Mouse (Mus musculus) E14TG2a.4 (cell line): Measurements from ENCODE around the gene Akt1s1.

Source experiments
- H3K27me3 ChIP-seq: 2 replicates; pipeline ENCODE4 v1.6.1; 2014; ENCODE audit warnings: low read length, control low read depth; ENCODE audit not compliant: insufficient read depth
- H3K36me3 ChIP-seq: 2 replicates; pipeline ENCODE4 v1.6.1; 2014; ENCODE audit warnings: low read length, control low read depth; ENCODE audit not compliant: insufficient read depth
- H3K4me1 ChIP-seq: replicated peaks from 2 replicates; pipeline ENCODE4 v1.6.1; 2014; ENCODE audit warnings: low read depth, low read length, control low read depth
- H3K4me3 ChIP-seq: replicated peaks from 2 replicates; pipeline ENCODE4 v1.5.1; 2014; ENCODE audit warnings: mild to moderate bottlenecking, low read length
- H3K9me3 ChIP-seq: 2 replicates; pipeline ENCODE4 v1.6.1; 2014; ENCODE audit warnings: low read length, control low read depth
- CTCF ChIP-seq: conservative IDR thresholded peaks from 2 replicates; pipeline ENCODE4 v1.5.1; 2014; ENCODE audit warnings: low read length
- NANOG ChIP-seq: IDR thresholded peaks from 2 replicates; pipeline ENCODE4 v1.6.1; 2014; ENCODE audit warnings: borderline replicate concordance, low read length, mixed read lengths
- POU5F1 ChIP-seq: IDR thresholded peaks from 2 replicates; pipeline ENCODE4 v1.6.1; 2014; ENCODE audit warnings: low read length, borderline replicate concordance

The Akt1s1 gene

DNA sequence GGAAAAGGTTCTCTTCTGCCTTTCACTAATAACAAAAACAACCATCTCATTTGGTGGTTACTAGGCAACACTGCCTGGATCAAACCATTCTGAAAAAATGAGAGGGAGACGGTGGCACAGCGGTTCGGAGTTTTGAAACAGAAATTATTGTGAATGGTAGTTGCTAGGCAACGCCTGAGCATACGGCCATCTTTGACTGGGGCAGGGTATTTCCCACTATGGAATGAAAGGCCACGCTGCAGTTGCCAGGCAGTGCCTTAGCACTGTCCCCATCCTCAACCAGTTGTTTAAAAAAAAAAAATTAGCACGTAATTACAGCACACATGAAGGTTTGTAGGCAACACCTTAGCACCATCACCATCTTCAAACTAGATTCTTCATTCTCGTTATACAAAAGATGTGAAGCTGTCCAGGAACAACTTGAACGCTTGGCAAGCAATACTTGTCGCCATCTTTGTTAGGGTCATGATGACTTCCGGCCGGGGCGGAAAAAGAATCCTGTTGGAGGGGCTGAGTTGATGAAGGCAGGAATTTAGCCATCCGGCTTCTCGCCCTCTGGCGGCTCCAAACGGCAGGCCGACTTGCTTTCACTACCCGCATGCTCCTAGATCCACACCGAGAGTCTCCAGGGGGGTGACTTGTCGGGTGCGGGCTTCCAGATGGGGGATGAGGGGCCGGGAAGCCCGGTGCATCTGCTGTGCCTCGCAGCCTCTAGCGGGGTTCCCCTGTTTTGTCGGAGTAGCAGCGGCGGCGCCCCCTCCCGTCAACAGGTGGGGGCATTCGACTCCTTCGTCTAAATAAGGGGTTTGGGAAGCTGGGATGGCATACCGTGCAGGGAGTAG is 47.0 kb downstream of the Akt1s1 start, which contains the start of gene Fuz:
TSS of gene Fuz (plus strand) at position 487 of the 842 bp plus-strand sequence.
- Histone ChIP-seq H3K27me3 (no peaks in the 10 kb centered on the region), H3K4me3 (peak within 1 kb of the TSS; percentile 85), H3K36me3 (peaks cover 33% of the 10 kb centered on the region), H3K4me1 (peaks cover 63% of the 10 kb centered on the region), H3K9me3 (no peaks in the 10 kb centered on the region)
- TF ChIP-seq POU5F1 (no peak), NANOG (no peak), CTCF (peak; percentile 44)

DNA sequence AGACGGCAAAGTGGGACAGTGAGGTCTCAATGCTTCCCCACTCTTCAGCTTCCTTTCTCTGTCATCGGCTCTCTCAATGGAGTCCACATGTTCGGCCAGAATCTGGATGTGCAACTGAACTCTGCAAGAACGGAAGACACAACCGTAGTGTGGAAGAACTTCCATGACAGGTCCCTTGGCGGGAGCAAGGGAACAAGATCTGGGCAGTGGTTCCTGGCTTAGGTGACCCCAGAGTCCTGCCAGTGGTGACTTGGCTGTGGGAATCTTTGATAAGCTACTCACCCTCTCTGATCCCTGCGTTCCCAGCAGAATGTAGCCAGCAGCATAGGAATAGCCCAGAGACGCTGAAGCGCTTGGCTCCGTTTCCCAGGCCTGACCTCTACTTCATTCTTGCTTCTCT is 47.7 kb downstream of the Akt1s1 start:
- Histone ChIP-seq H3K36me3 (peaks cover 34% of the 10 kb centered on the region), H3K27me3 (no peaks in the 10 kb centered on the region), H3K4me3 (peak overlapping the region; percentile 85), H3K9me3 (no peaks in the 10 kb centered on the region), H3K4me1 (peaks cover 62% of the 10 kb centered on the region)
- no peak for TF ChIP-seq POU5F1
- TF ChIP-seq CTCF: no peak
- TF ChIP-seq NANOG: no peak

DNA sequence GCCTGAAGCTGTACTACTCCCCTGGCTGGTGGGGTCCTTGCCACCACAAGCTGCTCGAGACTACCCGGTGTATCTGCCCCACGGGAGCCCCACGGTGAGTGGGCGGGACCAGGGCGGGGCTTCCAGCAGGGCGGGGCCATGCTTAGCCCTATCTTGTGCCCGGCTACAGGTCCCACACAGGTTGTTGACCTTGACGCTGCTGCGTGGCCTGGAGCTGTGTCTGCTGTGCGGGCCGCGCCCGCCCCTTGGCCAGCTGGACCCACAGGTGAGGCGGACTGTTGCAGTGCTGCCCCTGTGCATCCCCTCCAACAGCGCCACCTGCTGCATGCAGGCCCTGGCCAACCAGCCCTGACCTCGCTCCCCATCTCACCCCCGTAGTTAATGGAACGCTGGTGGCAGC is 49.8 kb downstream of the Akt1s1 start:
- TF ChIP-seq CTCF (no peak), NANOG (no peak), POU5F1 (no peak)
- H3K9me3 ChIP-seq: no peaks in the 10 kb centered on the region
- H3K27me3 ChIP-seq: no peaks in the 10 kb centered on the region
- H3K4me1 ChIP-seq: peaks cover 77% of the 10 kb centered on the region
- H3K36me3 ChIP-seq: peaks cover 55% of the 10 kb centered on the region
- H3K4me3 ChIP-seq: peak overlapping the region; percentile 63

DNA sequence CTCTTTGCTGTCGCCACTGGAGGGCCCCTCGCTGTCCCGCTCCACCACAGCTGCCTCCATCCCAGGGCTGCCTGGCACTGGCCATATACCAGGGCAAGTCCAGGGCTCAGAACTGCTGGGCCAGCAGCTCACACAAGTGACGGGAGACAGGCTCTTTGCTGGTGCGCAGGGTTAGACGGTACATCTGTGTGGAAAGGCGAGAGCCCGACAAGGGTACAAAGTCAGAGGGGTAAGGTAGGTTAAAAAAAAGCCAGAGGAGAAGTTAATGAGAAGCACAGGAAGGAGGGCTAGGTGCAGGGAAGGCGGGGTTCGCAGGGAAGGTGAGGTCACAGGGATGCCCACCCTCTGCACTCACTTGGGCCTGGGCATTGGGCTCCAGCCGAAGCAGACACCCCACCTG is 51.8 kb downstream of the Akt1s1 start:
- no peak overlapping the region for H3K4me3 ChIP-seq
- H3K4me1 ChIP-seq: peaks cover 78% of the 10 kb centered on the region
- TF ChIP-seq NANOG (no peak), CTCF (no peak), POU5F1 (no peak)
- H3K36me3 ChIP-seq: peaks cover 75% of the 10 kb centered on the region
- no peaks in the 10 kb centered on the region for H3K9me3 ChIP-seq
- no peaks in the 10 kb centered on the region for H3K27me3 ChIP-seq

DNA sequence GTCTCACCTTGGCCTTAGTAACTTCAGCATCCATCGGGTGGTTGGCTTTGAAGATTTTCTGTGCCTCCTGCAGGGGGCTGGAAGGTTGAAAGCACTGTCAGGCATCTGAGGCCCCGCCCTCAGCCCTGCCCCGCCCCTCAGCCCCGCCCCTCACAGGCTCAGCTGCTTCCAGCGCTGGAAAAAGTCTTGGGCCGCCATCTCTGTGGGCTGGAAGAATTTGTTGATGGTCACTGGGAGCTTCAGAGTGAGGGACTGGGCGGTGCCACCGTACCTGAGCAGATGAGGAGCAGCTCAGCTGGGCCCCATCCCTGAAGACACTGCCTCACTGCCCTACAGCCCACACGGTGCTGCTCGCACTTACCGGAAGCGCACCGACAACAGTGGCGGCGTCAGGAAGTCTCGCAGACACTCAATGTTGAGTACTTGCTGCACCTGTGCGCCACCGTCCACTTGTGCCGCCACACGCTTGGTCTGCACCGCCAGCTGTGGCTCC is 52.5 kb downstream of the Akt1s1 start:
- Histone ChIP-seq H3K4me1 (peaks cover 78% of the 10 kb centered on the region), H3K27me3 (no peaks in the 10 kb centered on the region), H3K4me3 (peak overlapping the region; percentile 67), H3K36me3 (peaks cover 81% of the 10 kb centered on the region), H3K9me3 (no peaks in the 10 kb centered on the region)
- TF ChIP-seq POU5F1: no peak
- no peak for TF ChIP-seq NANOG
- no peak for TF ChIP-seq CTCF
